Mouse (Mus musculus): ENCODE results near the gene Rpl32.

DNA sequence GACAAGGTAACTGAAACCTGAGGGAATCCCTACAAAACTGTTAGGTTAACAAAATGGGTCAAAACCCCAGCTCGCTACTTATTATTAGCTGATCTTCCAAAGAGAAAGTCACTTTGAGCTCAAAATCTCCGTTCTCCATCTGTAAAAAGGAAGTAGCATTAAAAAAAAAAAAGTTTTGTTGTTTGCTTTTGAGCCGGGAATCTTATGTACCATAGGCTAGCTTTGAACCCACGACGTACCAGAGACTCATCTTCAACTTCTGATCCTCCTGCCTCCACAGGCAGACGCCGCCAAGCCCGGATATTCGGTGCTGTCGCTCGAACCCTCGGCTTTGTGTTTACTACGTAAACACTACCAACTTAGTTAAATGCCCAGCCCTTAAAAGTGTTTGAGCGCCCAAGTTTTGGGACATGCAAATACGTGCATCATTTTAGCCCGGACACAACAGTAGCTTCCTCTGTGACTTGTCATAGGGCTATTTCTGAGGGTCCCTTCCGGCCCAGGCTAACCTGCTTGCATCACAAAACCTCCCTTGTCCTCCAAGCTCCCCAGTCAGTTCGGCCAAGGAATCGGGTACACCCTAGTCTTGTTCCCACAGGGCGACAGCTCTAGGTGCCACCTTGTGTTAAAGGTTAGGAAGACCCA is 44.0 kb upstream of the Rpl32 start:
- TF ChIP-seq CTCF (IDR thresholded peaks at IDR 0.05; ENCODE audit: control insufficient read depth, insufficient read depth, low read length), result no peak
- no peak for TF ChIP-seq POLR2A (IDR thresholded peaks at IDR 0.05; ENCODE audit: borderline replicate concordance, control insufficient read depth, low read depth, low read length)

Measured in bone marrow, adult 2 months (tissue).